13 mouse cellular contexts compared by ENCODE assay signal in genomic region chr8:84105676-84106075, GRCm38 (mm10). TPM values are rescaled to one million over a fixed set of nuclear protein-coding genes. Genes with fewer than 3 reads are reported as not detected.
A peak's percentile ranks its signal among the peaks of the same experiment; 100 is the strongest.
DNase-seq lines count a peak whose midpoint lies in the region; ATAC-seq lines count a peak whose summit lies in the region.
"Had no signal": no experiment of that assay in that cellular context is flagged by ENCODE, and none has a peak within 500 bp of the region (broad histone marks: within the 10 kb centered on the region; RNA-seq: fewer than 3 reads in every experiment).

No protein-coding gene starts in this region.

- peaks cover 38% of the 10 kb centered on the region for H3K4me1 ChIP-seq in forebrain, embryonic 12.5 days
- peaks cover 14% of the 10 kb centered on the region for H3K4me1 ChIP-seq in forebrain, embryonic 14.5 days (ENCODE audit: control insufficient read depth, insufficient read depth, low read length)
- peaks cover 38% of the 10 kb centered on the region for H3K4me1 ChIP-seq in hindbrain, embryonic 13.5 days (replicated peaks)
- peaks cover 16% of the 10 kb centered on the region for H3K4me1 ChIP-seq in midbrain, embryonic 11.5 days (ENCODE audit: control insufficient read depth, insufficient read depth, low read length)

- peak overlapping the region; percentile 53; the same call in 1 of the 2 replicates for H3K4me2 ChIP-seq in forebrain, embryonic 12.5 days
- no peak overlapping the region; the same call in 1 of the 2 replicates for H3K4me2 ChIP-seq in forebrain, embryonic 14.5 days (ENCODE audit: low read length)
- H3K4me2 ChIP-seq in hindbrain, embryonic 13.5 days = peak overlapping the region; percentile 54
- H3K4me2 ChIP-seq in midbrain, embryonic 11.5 days = no peak overlapping the region

- H3K36me3 ChIP-seq in forebrain, embryonic 12.5 days (replicated peaks) = peaks cover 16% of the 10 kb centered on the region
- H3K36me3 ChIP-seq in forebrain, embryonic 14.5 days (ENCODE audit: control insufficient read depth, insufficient read depth, low read length) = peaks cover 17% of the 10 kb centered on the region
- H3K36me3 ChIP-seq in hindbrain, embryonic 13.5 days = peaks cover 19% of the 10 kb centered on the region
- H3K36me3 ChIP-seq in midbrain, embryonic 11.5 days (ENCODE audit: control insufficient read depth, insufficient read depth, low read length) = peaks cover 3% of the 10 kb centered on the region; the same call in 1 of the 2 replicates

- DNase-seq in forebrain, embryonic 14.5 days (ENCODE audit: low spot score) = no peak
- peak; percentile 11 for DNase-seq in A20 (ENCODE audit: low read depth, low spot score)
- peak; percentile 85 for DNase-seq in midbrain, embryonic 11.5 days (ENCODE audit: low spot score, missing footprints)
- no peak for DNase-seq in lung, postnatal 4 days
- DNase-seq in gastrocnemius, postnatal 4 days (ENCODE audit: low spot score in 2 of 2) = no peak
- no peak for DNase-seq in left cerebral cortex, adult 8-10 months (ENCODE audit: low spot score in 2 of 2)
- DNase-seq: adrenal gland, postnatal 10 days; B cell, adult 2 months; kidney, postnatal 4 days had no signal

- H3K9me3 ChIP-seq in forebrain, embryonic 12.5 days = 0 out of 2 replicates have a peak, but pooled peaks cover 4% of the 10 kb centered on the region
- no peaks in the 10 kb centered on the region for H3K9me3 ChIP-seq in forebrain, embryonic 14.5 days (replicated peaks; ENCODE audit: control insufficient read depth, low read length)
- H3K9me3 ChIP-seq in hindbrain, embryonic 13.5 days = no peaks in the 10 kb centered on the region
- no peaks in the 10 kb centered on the region for H3K9me3 ChIP-seq in midbrain, embryonic 11.5 days (ENCODE audit: control insufficient read depth, low read length)
- H3K9me3 ChIP-seq: limb, embryonic 13.5 days had no signal

- 81% methylated on average over 2 of the region's 2 CpGs for WGBS in forebrain, embryonic 12.5 days
- 88% methylated on average over 2 of the region's 2 CpGs for WGBS in forebrain, embryonic 14.5 days
- 85% methylated on average over 2 of the region's 2 CpGs for WGBS in hindbrain, embryonic 13.5 days
- WGBS in midbrain, embryonic 11.5 days = 90% methylated on average over 2 of the region's 2 CpGs

- H3K27ac ChIP-seq in forebrain, embryonic 12.5 days = no peak overlapping the region
- H3K27ac ChIP-seq in forebrain, embryonic 14.5 days (ENCODE audit: low read depth, low read length) = no peak overlapping the region
- H3K27ac ChIP-seq in hindbrain, embryonic 13.5 days = peak overlapping the region; percentile 89
- no peak overlapping the region for H3K27ac ChIP-seq in midbrain, embryonic 11.5 days (ENCODE audit: low read depth, low read length)
- H3K27ac ChIP-seq: limb, embryonic 13.5 days had no signal

- H3K4me3 ChIP-seq in forebrain, embryonic 12.5 days (replicated peaks) = no peak overlapping the region
- no peak overlapping the region for H3K4me3 ChIP-seq in forebrain, embryonic 14.5 days (ENCODE audit: low read depth, low read length)
- no peak overlapping the region for H3K4me3 ChIP-seq in hindbrain, embryonic 13.5 days
- no peak overlapping the region for H3K4me3 ChIP-seq in midbrain, embryonic 11.5 days (ENCODE audit: low read depth, low read length)

- H3K9ac ChIP-seq in forebrain, embryonic 12.5 days = no peak overlapping the region
- H3K9ac ChIP-seq in forebrain, embryonic 14.5 days (ENCODE audit: low read length) = no peak overlapping the region
- no peak overlapping the region for H3K9ac ChIP-seq in hindbrain, embryonic 13.5 days
- peak overlapping the region; percentile 63 for H3K9ac ChIP-seq in midbrain, embryonic 11.5 days (ENCODE audit: low read length)

- H3K27me3 ChIP-seq in forebrain, embryonic 12.5 days = no peaks in the 10 kb centered on the region
- no peaks in the 10 kb centered on the region for H3K27me3 ChIP-seq in forebrain, embryonic 14.5 days (replicated peaks; ENCODE audit: control insufficient read depth, insufficient read depth, low read length)
- H3K27me3 ChIP-seq in hindbrain, embryonic 13.5 days = no peaks in the 10 kb centered on the region
- H3K27me3 ChIP-seq in midbrain, embryonic 11.5 days (ENCODE audit: control insufficient read depth, insufficient read depth, low read length) = no peaks in the 10 kb centered on the region
- H3K27me3 ChIP-seq: limb, embryonic 13.5 days; Patski had no signal

- no peak for ATAC-seq in forebrain, embryonic 12.5 days (ENCODE audit: low FRiP score)
- ATAC-seq in forebrain, embryonic 14.5 days = no peak
- ATAC-seq in hindbrain, embryonic 13.5 days (ENCODE audit: low FRiP score) = no peak
- no peak for ATAC-seq in midbrain, embryonic 11.5 days (ENCODE audit: low FRiP score)

RNA-seq across cellular contexts. Expression of gene Dcaf15, which starts 1.1 kb away (rescaled TPM):
- 18.7 and 19.4 TPM in 2 replicates for polyA plus RNA-seq in forebrain, embryonic 12.5 days (2016; fragmentation: Nextera tagmentation; extraction: Ambion mirVana)
- polyA plus RNA-seq in forebrain, embryonic 14.5 days (2014; fragmentation: Nextera tagmentation; extraction: Ambion mirVana) = 15.8 and 17.8 TPM in 2 replicates
- polyA plus RNA-seq in hindbrain, embryonic 13.5 days (2015; fragmentation: Nextera tagmentation; extraction: Ambion mirVana) = 20.2 and 22.2 TPM in 2 replicates
- polyA plus RNA-seq in midbrain, embryonic 11.5 days (2014; fragmentation: Nextera tagmentation; extraction: Ambion mirVana) = 12.2 and 14.3 TPM in 2 replicates
- total RNA-seq in gastrocnemius, postnatal 4 days (2021) = 10 to 100 TPM; 15.6 to 17.5 TPM
- 10 to 100 TPM; 17.0 to 19.8 (median 18.5) TPM for total RNA-seq in left cerebral cortex, adult 8-10 months (2022)

RNA-seq across cellular contexts. Expression of gene Podnl1, which starts 20.1 kb away (rescaled TPM):
- 0.32 and 0.36 TPM in 2 replicates for polyA plus RNA-seq in forebrain, embryonic 12.5 days (2016; fragmentation: Nextera tagmentation; extraction: Ambion mirVana)
- 0.22 and 0.23 TPM in 2 replicates for polyA plus RNA-seq in forebrain, embryonic 14.5 days (2014; fragmentation: Nextera tagmentation; extraction: Ambion mirVana)
- polyA plus RNA-seq in hindbrain, embryonic 13.5 days (2015; fragmentation: Nextera tagmentation; extraction: Ambion mirVana) = 0.48 and 0.52 TPM in 2 replicates
- 0.25 and 0.32 TPM in 2 replicates for polyA plus RNA-seq in midbrain, embryonic 11.5 days (2014; fragmentation: Nextera tagmentation; extraction: Ambion mirVana)
- not detected for total RNA-seq in gastrocnemius, postnatal 4 days (2021)
- total RNA-seq in left cerebral cortex, adult 8-10 months (2022) = not detected

RNA-seq across cellular contexts. Expression of gene Rfx1, which starts 39.0 kb away (rescaled TPM):
- polyA plus RNA-seq in forebrain, embryonic 12.5 days (2016; fragmentation: Nextera tagmentation; extraction: Ambion mirVana) = 8.4 and 9.2 TPM in 2 replicates
- 6.8 and 8.7 TPM in 2 replicates for polyA plus RNA-seq in forebrain, embryonic 14.5 days (2014; fragmentation: Nextera tagmentation; extraction: Ambion mirVana)
- polyA plus RNA-seq in hindbrain, embryonic 13.5 days (2015; fragmentation: Nextera tagmentation; extraction: Ambion mirVana) = 7.8 and 8.3 TPM in 2 replicates
- 6.0 and 7.8 TPM in 2 replicates for polyA plus RNA-seq in midbrain, embryonic 11.5 days (2014; fragmentation: Nextera tagmentation; extraction: Ambion mirVana)
- total RNA-seq in gastrocnemius, postnatal 4 days (2021) = 10 to 100 TPM; 10.1 to 11.7 TPM
- total RNA-seq in left cerebral cortex, adult 8-10 months (2022) = 10 to 100 TPM; 19.5 to 26.3 (median 24.3) TPM

RNA-seq across cellular contexts. Expression of gene Gm10643, which starts 40.7 kb away (rescaled TPM):
- polyA plus RNA-seq in forebrain, embryonic 12.5 days (2016; fragmentation: Nextera tagmentation; extraction: Ambion mirVana) = 2.2 and 2.4 TPM in 2 replicates
- polyA plus RNA-seq in forebrain, embryonic 14.5 days (2014; fragmentation: Nextera tagmentation; extraction: Ambion mirVana) = 1.3 and 1.5 TPM in 2 replicates
- 1.4 and 1.7 TPM in 2 replicates for polyA plus RNA-seq in hindbrain, embryonic 13.5 days (2015; fragmentation: Nextera tagmentation; extraction: Ambion mirVana)
- 2.2 and 2.4 TPM in 2 replicates for polyA plus RNA-seq in midbrain, embryonic 11.5 days (2014; fragmentation: Nextera tagmentation; extraction: Ambion mirVana)
- total RNA-seq in gastrocnemius, postnatal 4 days (2021) = 1 to 10 TPM; 2.5 to 3.2 TPM
- 1 to 10 TPM; 4.1 to 4.6 (median 4.5) TPM for total RNA-seq in left cerebral cortex, adult 8-10 months (2022)

RNA-seq across cellular contexts. Expression of gene Cc2d1a, which starts 42.1 kb away (rescaled TPM):
- 17.7 and 20.4 TPM in 2 replicates for polyA plus RNA-seq in forebrain, embryonic 12.5 days (2016; fragmentation: Nextera tagmentation; extraction: Ambion mirVana)
- 14.7 and 21.7 TPM in 2 replicates for polyA plus RNA-seq in forebrain, embryonic 14.5 days (2014; fragmentation: Nextera tagmentation; extraction: Ambion mirVana)
- 24.4 and 26.5 TPM in 2 replicates for polyA plus RNA-seq in hindbrain, embryonic 13.5 days (2015; fragmentation: Nextera tagmentation; extraction: Ambion mirVana)
- polyA plus RNA-seq in midbrain, embryonic 11.5 days (2014; fragmentation: Nextera tagmentation; extraction: Ambion mirVana) = 7.6 and 8.9 TPM in 2 replicates
- 10 to 100 TPM; 18.2 to 21.8 TPM for total RNA-seq in gastrocnemius, postnatal 4 days (2021)
- total RNA-seq in left cerebral cortex, adult 8-10 months (2022) = 10 to 100 TPM; 44.3 to 52.9 (median 47.4) TPM

Comparison
In these comparisons a context has a peak if more than half of its experiments do, and no peak if none do; other contexts are left out.
1. H3K4me2 ChIP-seq: peak in forebrain, embryonic 12.5 days (single experiment) and hindbrain, embryonic 13.5 days (single experiment); none in forebrain, embryonic 14.5 days (single experiment) and midbrain, embryonic 11.5 days (single experiment).
2. DNase-seq: peak in A20 (single experiment) and midbrain, embryonic 11.5 days (single experiment); none in forebrain, embryonic 14.5 days (single experiment), lung, postnatal 4 days (0 of 2), gastrocnemius, postnatal 4 days (0 of 2) and left cerebral cortex, adult 8-10 months (0 of 2).